Mouse (Mus musculus) G1E (cell line): ENCODE measurements around the gene Map3k12. TPM values are rescaled to one million over a fixed set of nuclear protein-coding genes. Genes with fewer than 3 reads are reported as not detected.

Experiments used
- ATAC-seq: 2 replicates; pipeline ENCODE4 v1.8.0; 2016; ENCODE audit warnings: mild to moderate bottlenecking; ENCODE audit not compliant: insufficient number of reproducible peaks, poor library complexity, low FRiP score, severe bottlenecking; ENCODE audit errors: extremely low read depth
- DNase-seq: peaks from one replicate; pipeline ENCODE4 v3.0.0; 2012; ENCODE audit warnings: low spot score
- H3K27me3 ChIP-seq: 2 replicates; pipeline ENCODE4 v1.6.1; 2012; ENCODE audit warnings: mild to moderate bottlenecking, low read length, inconsistent platforms; ENCODE audit not compliant: insufficient read depth
- H3K36me3 ChIP-seq: replicated peaks from 2 replicates; pipeline ENCODE3; 2012; ENCODE audit warnings: mild to moderate bottlenecking, inconsistent platforms
- H3K4me1 ChIP-seq: 2 replicates; pipeline ENCODE4 v1.6.1; 2012; ENCODE audit warnings: low read depth, low read length, inconsistent platforms, mixed read lengths; ENCODE audit not compliant: insufficient read depth
- H3K4me3 ChIP-seq: 2 replicates; pipeline ENCODE4 v1.5.1; 2012; ENCODE audit warnings: low read depth, mild to moderate bottlenecking, inconsistent platforms, low read length, moderate library complexity, mixed read lengths
- H3K9me3 ChIP-seq: replicated peaks from 2 replicates; pipeline ENCODE4 v1.6.1; 2012; ENCODE audit warnings: inconsistent platforms
- CTCF ChIP-seq: IDR thresholded peaks from 2 replicates; pipeline ENCODE4 v1.5.1; 2012; ENCODE audit warnings: low read depth, low read length, inconsistent platforms, mixed read lengths
- GATA1 ChIP-seq: IDR thresholded peaks from 2 replicates; pipeline ENCODE4 v1.6.1; 2012; ENCODE audit warnings: borderline replicate concordance, low read length, inconsistent platforms, mixed read lengths
- GATA2 ChIP-seq: IDR thresholded peaks from 2 replicates; pipeline ENCODE4 v1.6.1; 2012; ENCODE audit warnings: low read depth, low read length, inconsistent platforms, borderline replicate concordance
- POLR2AphosphoS5 ChIP-seq: IDR thresholded peaks from 2 replicates; pipeline ENCODE4 v1.6.1; 2012; ENCODE audit warnings: low read depth, low read length, inconsistent platforms; ENCODE audit not compliant: insufficient replicate concordance
- TAL1 ChIP-seq: conservative IDR thresholded peaks from 2 replicates; pipeline ENCODE4 v1.6.1; 2012; ENCODE audit warnings: low read depth, low read length, inconsistent platforms, mixed read lengths
- polyA plus RNA-seq: library from polyadenylated mRNA; stranded (reverse); fragments of >175 nt; gene quantifications from 2 replicates; pipeline ENCODE4 v1.2.3, GENCODE M21; 2012
- total RNA-seq, 2 experiments: library from RNA; stranded (forward) in 1 of 2; stranded (reverse) in 1 of 2; fragments of 200-1000 nt in 1 of 2; fragments of >200 nt in 1 of 2; fragmentation: Nextera tagmentation in 1 of 2; gene quantifications; 2 replicates each; pipeline ENCODE4 v1.2.3; 2014 to 2017

Map3k12 gene
- total and polyA plus RNA-seq, 3 experiments = 0.60 to 1.9 (median 0.75) TPM

DNA sequence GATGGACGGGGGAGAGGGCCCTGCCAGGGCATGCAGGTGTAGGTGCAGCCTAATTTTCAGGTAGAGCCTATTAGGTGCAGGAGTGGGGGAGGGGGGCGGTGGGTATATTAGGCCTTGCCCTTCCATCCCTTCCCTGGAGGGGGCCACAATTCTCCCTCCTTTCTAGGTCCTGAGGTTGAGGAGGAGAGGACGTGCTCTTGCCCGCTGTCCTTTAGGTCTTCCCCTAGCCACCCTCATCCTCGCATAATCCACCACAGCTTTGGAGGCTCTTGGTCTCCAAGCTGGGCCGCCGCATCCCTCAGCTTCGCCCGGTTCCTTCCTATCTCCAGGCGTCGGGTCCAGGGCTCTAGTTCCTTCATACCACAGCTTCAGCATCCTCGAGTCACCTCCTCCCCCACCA is 571 bp downstream of the Map3k12 start:
- Histone ChIP-seq H3K4me1 (peaks cover 52% of the 10 kb centered on the region), H3K9me3 (no peaks in the 10 kb centered on the region), H3K27me3 (peaks cover 25% of the 10 kb centered on the region), H3K36me3 (peaks cover 17% of the 10 kb centered on the region), H3K4me3 (peak overlapping the region; percentile 79)
- ATAC-seq (no peak), DNase-seq (no peak)
- TF ChIP-seq CTCF (no peak), GATA1 (no peak), TAL1 (no peak), GATA2 (no peak), POLR2AphosphoS5 (no peak)

DNA sequence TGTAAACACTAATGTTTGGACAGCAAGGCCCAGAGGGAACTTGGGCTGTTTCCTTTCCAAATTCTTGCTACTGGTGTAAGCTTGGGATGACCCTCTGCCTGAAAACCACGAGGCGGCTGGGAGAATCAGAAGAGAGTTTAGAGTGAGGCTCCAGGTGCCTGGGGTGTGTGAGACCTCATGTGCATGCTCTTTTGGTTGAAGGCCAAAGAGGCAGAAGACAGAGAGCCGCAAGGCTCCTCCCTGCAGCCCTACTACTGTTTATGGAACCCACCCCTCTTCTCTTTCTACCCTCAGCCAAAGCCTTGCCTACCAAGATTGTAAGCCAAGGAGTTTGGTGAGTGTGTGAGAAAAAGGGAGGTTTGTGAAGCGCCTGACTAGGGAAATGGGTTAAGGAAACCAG is 1.1 kb downstream of the Map3k12 start:
- H3K36me3 ChIP-seq = peaks cover 12% of the 10 kb centered on the region
- DNase-seq (no peak), ATAC-seq (no peak)
- H3K4me3 ChIP-seq = no peak overlapping the region
- H3K9me3 ChIP-seq = no peaks in the 10 kb centered on the region
- TF ChIP-seq GATA1 (no peak), CTCF (no peak), TAL1 (no peak), POLR2AphosphoS5 (no peak), GATA2 (no peak)
- peaks cover 51% of the 10 kb centered on the region for H3K4me1 ChIP-seq
- H3K27me3 ChIP-seq = peaks cover 27% of the 10 kb centered on the region

GRCm38 (mm10) chr15:102515261-102515660 is 1.6 kb downstream of the Map3k12 start:
- Histone ChIP-seq H3K27me3 (peaks cover 33% of the 10 kb centered on the region), H3K4me1 (peaks cover 51% of the 10 kb centered on the region), H3K4me3 (no peak overlapping the region), H3K36me3 (peaks cover 7% of the 10 kb centered on the region), H3K9me3 (no peaks in the 10 kb centered on the region)
- ATAC-seq = no peak
- no peak for TF ChIP-seq POLR2AphosphoS5
- TF ChIP-seq CTCF = no peak
- TF ChIP-seq GATA2 = no peak
- TF ChIP-seq GATA1 = no peak
- TF ChIP-seq TAL1 = no peak
- DNase-seq = no peak

DNA sequence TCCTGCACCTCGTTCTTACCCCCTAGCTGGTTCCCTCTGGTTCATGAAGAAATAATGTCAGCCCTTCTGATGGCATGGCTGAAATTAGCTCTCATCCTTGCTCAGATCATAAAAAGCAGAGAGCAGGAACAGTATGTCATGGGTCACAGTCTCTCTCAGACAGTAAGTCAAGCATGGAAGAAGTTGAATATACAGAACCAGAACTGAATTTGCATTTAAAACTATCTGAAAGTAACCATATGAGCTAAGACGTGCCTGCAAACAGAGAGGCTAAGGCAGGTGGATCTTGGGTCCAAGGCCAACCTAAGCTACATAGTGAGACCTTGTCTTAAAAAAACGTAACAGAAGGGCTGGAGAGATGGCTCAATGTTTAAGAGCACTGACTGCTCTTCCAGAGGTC is 3.9 kb downstream of the Map3k12 start:
- H3K27me3 ChIP-seq = peaks cover 36% of the 10 kb centered on the region
- H3K4me1 ChIP-seq = peaks cover 43% of the 10 kb centered on the region

GRCm38 (mm10) chr15:102512471-102512870 is 4.4 kb downstream of the Map3k12 start:
- DNase-seq = no peak
- ATAC-seq = no peak
- Histone ChIP-seq H3K9me3 (no peaks in the 10 kb centered on the region), H3K36me3 (peaks cover 2% of the 10 kb centered on the region), H3K27me3 (peaks cover 36% of the 10 kb centered on the region), H3K4me1 (peaks cover 41% of the 10 kb centered on the region), H3K4me3 (no peak overlapping the region)
- TF ChIP-seq CTCF (no peak), POLR2AphosphoS5 (no peak), TAL1 (no peak), GATA2 (no peak), GATA1 (no peak)

More for the DNA sequence above, 3.9 kb downstream of the Map3k12 start:
- no peaks in the 10 kb centered on the region for H3K36me3 ChIP-seq
- no peak for ATAC-seq
- no peak overlapping the region for H3K4me3 ChIP-seq
- TF ChIP-seq TAL1 = no peak
- TF ChIP-seq CTCF = no peak
- TF ChIP-seq GATA1 = no peak
- DNase-seq = no peak
- H3K9me3 ChIP-seq = no peaks in the 10 kb centered on the region

- peaks cover 36% of the 10 kb centered on the region for H3K27me3 ChIP-seq
- peaks cover 4% of the 10 kb centered on the region for H3K36me3 ChIP-seq
- peaks cover 37% of the 10 kb centered on the region for H3K4me1 ChIP-seq
- DNase-seq = no peak
- no peak for ATAC-seq
- no peak overlapping the region for H3K4me3 ChIP-seq
- no peak for TF ChIP-seq TAL1
- no peaks in the 10 kb centered on the region for H3K9me3 ChIP-seq
Measured at GRCm38 (mm10) chr15:102512010-102512409, 4.9 kb downstream of the Map3k12 start.

GRCm38 (mm10) chr15:102511285-102511833 is 5.5 kb downstream of the Map3k12 start:
- peaks cover 4% of the 10 kb centered on the region for H3K36me3 ChIP-seq
- peaks cover 30% of the 10 kb centered on the region for H3K4me1 ChIP-seq
- no peak for TF ChIP-seq GATA1
- TF ChIP-seq CTCF = no peak
- no peak for TF ChIP-seq POLR2AphosphoS5
- no peak for TF ChIP-seq TAL1
- TF ChIP-seq GATA2 = no peak
- no peak for ATAC-seq
- DNase-seq = no peak
- H3K9me3 ChIP-seq = no peaks in the 10 kb centered on the region
- peaks cover 34% of the 10 kb centered on the region for H3K27me3 ChIP-seq
- H3K4me3 ChIP-seq = no peak overlapping the region
